Mouse (Mus musculus) yolk sac, embryonic 10.5 days (tissue): ENCODE measurements around the gene Dclk2.

Experiments
- DNase-seq: peaks from one replicate; pipeline ENCODE4 v3.0.0-alpha.2; 2017; ENCODE audit warnings: low spot score

Gene Dclk2

GRCm38 (mm10) chr3:86758727-86759126 is 161.9 kb downstream of the Dclk2 start:
- no peak for DNase-seq

- DNase-seq, result no peak
Measured at GRCm38 (mm10) chr3:86756548-86756947, 164.1 kb downstream of the Dclk2 start.

- DNase-seq, result no peak
Measured at GRCm38 (mm10) chr3:86754595-86755557, 165.8 kb downstream of the Dclk2 start.

GRCm38 (mm10) chr3:86754178-86754577 is 166.5 kb downstream of the Dclk2 start:
- no peak for DNase-seq

- DNase-seq, result no peak
Measured at GRCm38 (mm10) chr3:86750652-86751051, 170.0 kb downstream of the Dclk2 start.

GRCm38 (mm10) chr3:86745769-86746512 is 174.7 kb downstream of the Dclk2 start:
- no peak for DNase-seq

GRCm38 (mm10) chr3:86745348-86745747 is 175.3 kb downstream of the Dclk2 start:
- no peak for DNase-seq

- DNase-seq, result no peak
Measured at GRCm38 (mm10) chr3:86739745-86740144, 180.9 kb downstream of the Dclk2 start.

GRCm38 (mm10) chr3:86738831-86739230 is 181.8 kb downstream of the Dclk2 start:
- DNase-seq, result no peak
